Mouse (Mus musculus) lung, postnatal 0 days (tissue): ENCODE results near the gene Dlg3. TPM values are rescaled to one million over a fixed set of nuclear protein-coding genes. Genes with fewer than 3 reads are reported as not detected.

ENCODE experiments used
- ATAC-seq: fragments of 200-750 bp; cut with Nextera tagmentation; 2 replicates; pipeline ENCODE4 v1.8.0; 2017; ENCODE audit warnings: moderate library complexity
- DNase-seq: peaks from one replicate; pipeline ENCODE4 v3.0.0-alpha.2; 2016; ENCODE audit warnings: low spot score
- H3K27ac ChIP-seq: fragments of 300-500 bp; sonication (generic); 2 replicates; pipeline ENCODE4 v1.5.1; 2014; ENCODE audit warnings: antibody characterized with exemption, mild to moderate bottlenecking, low read length, mixed read lengths
- H3K27me3 ChIP-seq: fragments of 300-500 bp; sonication (generic); replicated peaks from 2 replicates; pipeline ENCODE4 v1.6.1; 2014; ENCODE audit warnings: low read length, mixed read lengths; ENCODE audit not compliant: insufficient read depth
- H3K36me3 ChIP-seq: fragments of 300-500 bp; sonication (generic); 2 replicates; pipeline ENCODE4 v1.6.1; 2014; ENCODE audit warnings: low read length, mixed read lengths; ENCODE audit not compliant: insufficient read depth
- H3K4me1 ChIP-seq: fragments of 300-500 bp; sonication (generic); 2 replicates; pipeline ENCODE4 v1.6.1; 2014; ENCODE audit warnings: antibody characterized with exemption, low read depth, low read length, mixed read lengths; ENCODE audit not compliant: insufficient read depth
- H3K4me2 ChIP-seq: fragments of 300-500 bp; sonication (generic); replicated peaks from 2 replicates; pipeline ENCODE4 v1.6.1; 2014; ENCODE audit warnings: low read depth, mild to moderate bottlenecking, low read length, moderate library complexity, mixed read lengths
- H3K4me3 ChIP-seq: fragments of 300-500 bp; sonication (generic); 2 replicates; pipeline ENCODE4 v1.5.1; 2014; ENCODE audit warnings: low read depth, low read length
- H3K9ac ChIP-seq: fragments of 300-500 bp; sonication (generic); replicated peaks from 2 replicates; pipeline ENCODE4 v1.6.1; 2014; ENCODE audit warnings: low read depth, mild to moderate bottlenecking
- H3K9me3 ChIP-seq: fragments of 300-500 bp; sonication (generic); 2 replicates; pipeline ENCODE4 v1.6.1; 2016; ENCODE audit warnings: low read length, mixed read lengths
- CTCF ChIP-seq: IDR thresholded peaks from 2 replicates; pipeline ENCODE4 v1.5.1; 2016; ENCODE audit warnings: antibody characterized with exemption, mild to moderate bottlenecking
- EP300 ChIP-seq: IDR thresholded peaks from 2 replicates; pipeline ENCODE4 v1.6.1; 2016; ENCODE audit warnings: antibody characterized with exemption, mild to moderate bottlenecking, control low read depth
- WGBS: fragments of 180-500 bp; shearing (Covaris S2); extraction: QIAGEN DNeasy Blood & Tissue Kit; methylation state at CpG from one replicate; pipeline ENCODE4 v1.1.7; 2014; 5-methylcytosine and 5-hydroxymethylcytosine counted together
- polyA plus RNA-seq: library from polyadenylated mRNA; unstranded; fragments of >200 nt; fragmentation: Nextera tagmentation; extraction: Ambion mirVana; gene quantifications from 2 replicates; pipeline ENCODE4 v1.2.1, GENCODE M21; 2015

Gene Dlg3
- polyA plus RNA-seq, 1 experiment from 2014 or later: 1.8 TPM

GRCm38 (mm10) chrX:100789322-100789721 is 21.8 kb downstream of the Dlg3 start:
- Histone ChIP-seq H3K27ac (no peak overlapping the region), H3K36me3 (no peaks in the 10 kb centered on the region), H3K9me3 (no peaks in the 10 kb centered on the region), H3K9ac (no peak overlapping the region), H3K4me2 (no peak overlapping the region), H3K27me3 (no peaks in the 10 kb centered on the region), H3K4me3 (no peak overlapping the region), H3K4me1 (no peaks in the 10 kb centered on the region)
- 69% methylated on average over 4 of the region's 4 CpGs for WGBS
- DNase-seq (no peak), ATAC-seq (no peak)
- TF ChIP-seq CTCF (no peak), EP300 (no peak)

GRCm38 (mm10) chrX:100796041-100796740 is 28.7 kb downstream of the Dlg3 start:
- no peak overlapping the region for H3K27ac ChIP-seq
- H3K9me3 ChIP-seq: no peaks in the 10 kb centered on the region
- no peak for ATAC-seq

GRCm38 (mm10) chrX:100796741-100797090 is 29.2 kb downstream of the Dlg3 start:
- ATAC-seq (peak; percentile 76), DNase-seq (peak; percentile 37)
- no peaks in the 10 kb centered on the region for H3K36me3 ChIP-seq
- no peak overlapping the region for H3K4me2 ChIP-seq
- H3K4me3 ChIP-seq: no peak overlapping the region
- no peak overlapping the region for H3K9ac ChIP-seq
- no peaks in the 10 kb centered on the region for H3K4me1 ChIP-seq
- H3K9me3 ChIP-seq: no peaks in the 10 kb centered on the region
- TF ChIP-seq CTCF: no peak
- no peak for TF ChIP-seq EP300
- 68% methylated on average over 3 of the region's 3 CpGs for WGBS
- no peak overlapping the region for H3K27ac ChIP-seq
- no peaks in the 10 kb centered on the region for H3K27me3 ChIP-seq

More at GRCm38 (mm10) chrX:100796041-100796740, 28.7 kb downstream of the Dlg3 start:
- 55% methylated on average over 6 of the region's 6 CpGs for WGBS
- no peaks in the 10 kb centered on the region for H3K36me3 ChIP-seq
- no peak overlapping the region for H3K4me3 ChIP-seq
- no peak overlapping the region for H3K4me2 ChIP-seq
- H3K9ac ChIP-seq: no peak overlapping the region
- TF ChIP-seq EP300: no peak
- TF ChIP-seq CTCF: no peak
- no peaks in the 10 kb centered on the region for H3K27me3 ChIP-seq
- no peaks in the 10 kb centered on the region for H3K4me1 ChIP-seq
- no peak for DNase-seq

GRCm38 (mm10) chrX:100797370-100797769 is 29.8 kb downstream of the Dlg3 start:
- no peak overlapping the region for H3K27ac ChIP-seq
- no peaks in the 10 kb centered on the region for H3K9me3 ChIP-seq
- 71% methylated on average over 4 of the region's 4 CpGs for WGBS
- no peak overlapping the region for H3K4me2 ChIP-seq
- H3K27me3 ChIP-seq: no peaks in the 10 kb centered on the region
- no peak overlapping the region for H3K4me3 ChIP-seq
- ATAC-seq: no peak
- TF ChIP-seq CTCF (no peak), EP300 (no peak)
- no peaks in the 10 kb centered on the region for H3K4me1 ChIP-seq
- H3K36me3 ChIP-seq: no peaks in the 10 kb centered on the region
- no peak overlapping the region for H3K9ac ChIP-seq
- no peak for DNase-seq

- no peak overlapping the region for H3K27ac ChIP-seq
- WGBS: 65% methylated on average over 7 of the region's 7 CpGs
- no peaks in the 10 kb centered on the region for H3K27me3 ChIP-seq
- no peaks in the 10 kb centered on the region for H3K4me1 ChIP-seq
- H3K4me3 ChIP-seq: no peak overlapping the region
- H3K4me2 ChIP-seq: no peak overlapping the region
- H3K9me3 ChIP-seq: no peaks in the 10 kb centered on the region
- no peak for ATAC-seq
- no peak for TF ChIP-seq CTCF
- TF ChIP-seq EP300: no peak
- no peaks in the 10 kb centered on the region for H3K36me3 ChIP-seq
- H3K9ac ChIP-seq: no peak overlapping the region
- no peak for DNase-seq
Measured at GRCm38 (mm10) chrX:100797851-100798527, 30.5 kb downstream of the Dlg3 start.

GRCm38 (mm10) chrX:100800643-100801042 is 33.1 kb downstream of the Dlg3 start:
- ATAC-seq (peak; percentile 54), DNase-seq (peak; percentile 24)
- WGBS: 38% methylated on average over 2 of the region's 2 CpGs
- TF ChIP-seq EP300 (no peak), CTCF (no peak)
- H3K4me3 ChIP-seq: no peak overlapping the region
- H3K4me2 ChIP-seq: no peak overlapping the region
- H3K4me1 ChIP-seq: no peaks in the 10 kb centered on the region
- H3K9me3 ChIP-seq: no peaks in the 10 kb centered on the region
- no peaks in the 10 kb centered on the region for H3K27me3 ChIP-seq
- no peak overlapping the region for H3K27ac ChIP-seq
- H3K36me3 ChIP-seq: no peaks in the 10 kb centered on the region
- no peak overlapping the region for H3K9ac ChIP-seq
